Mouse (Mus musculus) spleen, adult 2 months (tissue): Measurements from ENCODE around the gene Xylt1.

Experiments
- CTCF ChIP-seq: fragments of 200-500 bp; IDR thresholded peaks from 2 replicates; pipeline ENCODE4 v1.5.1; 2011; ENCODE audit warnings: mild to moderate bottlenecking, inconsistent platforms; ENCODE audit not compliant: insufficient read depth, insufficient read length, insufficient replicate concordance; ENCODE audit errors: extremely low read depth
- POLR2A ChIP-seq: fragments of 200-500 bp; IDR thresholded peaks from 2 replicates; pipeline ENCODE4 v1.6.1; 2011; ENCODE audit warnings: low read depth, low read length, inconsistent platforms

DNA sequence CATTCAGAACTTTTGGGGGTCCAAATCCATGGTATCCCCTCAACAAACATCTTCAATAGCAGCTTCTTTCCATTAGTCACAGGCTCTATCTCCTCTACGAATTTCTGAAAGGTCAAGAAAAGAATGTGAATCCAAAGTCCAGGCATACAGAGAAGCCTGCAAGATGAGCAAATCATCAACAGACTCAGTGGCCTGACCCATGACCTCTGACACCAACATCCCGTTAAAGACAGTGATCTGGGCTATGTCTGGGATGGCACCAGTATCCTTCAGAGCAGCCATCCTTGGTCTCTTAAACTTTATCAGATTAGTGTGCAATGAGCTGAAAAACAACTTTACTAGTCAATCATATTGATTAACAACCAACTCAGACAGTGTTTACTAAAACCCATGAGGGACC, 163.3 kb downstream of the Xylt1 start:
- TF ChIP-seq CTCF (no peak), POLR2A (no peak)
